10 mouse cellular contexts compared by ENCODE assay signal in the genomic region with DNA sequence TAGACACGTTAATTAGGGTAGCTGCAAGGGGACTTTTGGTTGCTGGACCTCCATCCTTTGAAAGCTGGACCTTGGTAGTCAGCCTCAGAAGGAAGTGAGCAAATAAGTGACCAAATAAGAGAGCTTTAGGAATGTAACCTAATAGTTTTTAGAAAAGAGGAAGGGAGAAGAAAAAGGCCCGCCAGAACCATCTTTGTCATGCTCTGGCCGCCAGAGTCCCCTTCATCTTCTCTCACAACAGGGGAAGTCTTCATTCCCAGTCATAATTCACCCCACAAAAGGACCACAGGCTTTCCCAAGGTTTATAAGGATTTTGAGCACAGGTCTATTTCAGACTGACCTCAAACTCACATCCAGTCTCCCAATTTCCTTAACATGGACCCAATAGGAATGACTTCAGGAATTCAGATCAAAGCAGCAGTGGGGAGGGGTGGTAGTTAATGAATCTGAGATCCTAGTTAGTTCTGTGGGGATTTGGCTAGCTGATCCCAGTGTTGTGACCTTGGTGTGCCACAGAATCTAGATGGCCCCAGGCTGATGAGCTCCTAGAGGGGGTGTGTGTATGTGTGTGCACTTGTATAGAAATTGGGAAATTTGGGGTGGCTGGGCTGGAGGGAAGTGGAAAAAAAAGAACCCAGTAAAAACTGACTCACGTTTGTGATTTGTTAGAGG. TPM values are rescaled to one million over a fixed set of nuclear protein-coding genes. Genes with fewer than 3 reads are reported as not detected.
A peak's percentile ranks its signal among the peaks of the same experiment; 100 is the strongest.
DNase-seq lines count a peak whose midpoint lies in the region; ATAC-seq and TF ChIP-seq lines count a peak whose summit lies in the region.
"Had no signal": no experiment of that assay in that cellular context is flagged by ENCODE, and none has a peak within 500 bp of the region (broad histone marks: within the 10 kb centered on the region; RNA-seq: fewer than 3 reads in every experiment).

No protein-coding gene starts in this region.

- no peak overlapping the region for H3K4me3 ChIP-seq in forebrain, embryonic 12.5 days (replicated peaks)
- H3K4me3 ChIP-seq in forebrain, embryonic 14.5 days (ENCODE audit: low read depth, low read length) = no peak overlapping the region
- H3K4me3 ChIP-seq in midbrain, embryonic 12.5 days = no peak overlapping the region
- no peak overlapping the region for H3K4me3 ChIP-seq in midbrain, embryonic 16.5 days (ENCODE audit: low read depth, low read length)
- no peak overlapping the region for H3K4me3 ChIP-seq in left cerebral cortex, adult 2 months
- H3K4me3 ChIP-seq: stomach, embryonic 15.5 days had no signal

- no peak overlapping the region; the same call in 1 of the 2 replicates for H3K9ac ChIP-seq in forebrain, embryonic 12.5 days
- no peak overlapping the region for H3K9ac ChIP-seq in forebrain, embryonic 14.5 days (ENCODE audit: low read length)
- H3K9ac ChIP-seq in midbrain, embryonic 12.5 days (replicated peaks) = no peak overlapping the region
- no peak overlapping the region for H3K9ac ChIP-seq in midbrain, embryonic 16.5 days (ENCODE audit: low read depth, low read length)
- H3K9ac ChIP-seq: liver, embryonic 14.5 days; stomach, embryonic 15.5 days had no signal

- H3K9me3 ChIP-seq in forebrain, embryonic 12.5 days = no peaks in the 10 kb centered on the region
- H3K9me3 ChIP-seq in forebrain, embryonic 14.5 days (replicated peaks; ENCODE audit: control insufficient read depth, low read length) = no peaks in the 10 kb centered on the region
- H3K9me3 ChIP-seq in midbrain, embryonic 12.5 days = no peaks in the 10 kb centered on the region
- no peaks in the 10 kb centered on the region for H3K9me3 ChIP-seq in midbrain, embryonic 16.5 days (replicated peaks; ENCODE audit: control insufficient read depth, low read length, poor library complexity, severe bottlenecking)
- H3K9me3 ChIP-seq: stomach, embryonic 15.5 days had no signal

- 44% methylated on average over 4 of the region's 4 CpGs for WGBS in forebrain, embryonic 12.5 days
- WGBS in forebrain, embryonic 14.5 days = 42% methylated on average over 4 of the region's 4 CpGs
- WGBS in midbrain, embryonic 12.5 days = 57% methylated on average over 4 of the region's 4 CpGs
- 51% methylated on average over 4 of the region's 4 CpGs for WGBS in midbrain, embryonic 16.5 days

- no peak for DNase-seq in forebrain, embryonic 14.5 days (ENCODE audit: low spot score)
- DNase-seq in kidney, adult 9 months = peak; percentile 83
- DNase-seq in left cerebral cortex, adult 2 months (ENCODE audit: extremely low spot score in 1 of 2, low spot score in 2 of 2) = no peak
- DNase-seq in cerebellum, adult 18-20 months = no peak

- H3K4me1 ChIP-seq in forebrain, embryonic 12.5 days = peaks cover 31% of the 10 kb centered on the region
- H3K4me1 ChIP-seq in forebrain, embryonic 14.5 days (ENCODE audit: control insufficient read depth, insufficient read depth, low read length) = peaks cover 21% of the 10 kb centered on the region
- H3K4me1 ChIP-seq in midbrain, embryonic 12.5 days = peaks cover 30% of the 10 kb centered on the region
- H3K4me1 ChIP-seq in midbrain, embryonic 16.5 days (ENCODE audit: control insufficient read depth, insufficient read depth, low read length) = peaks cover 23% of the 10 kb centered on the region

- no peaks in the 10 kb centered on the region for H3K27me3 ChIP-seq in forebrain, embryonic 12.5 days
- H3K27me3 ChIP-seq in forebrain, embryonic 14.5 days (replicated peaks; ENCODE audit: control insufficient read depth, insufficient read depth, low read length) = no peaks in the 10 kb centered on the region
- no peaks in the 10 kb centered on the region for H3K27me3 ChIP-seq in midbrain, embryonic 12.5 days
- no peaks in the 10 kb centered on the region for H3K27me3 ChIP-seq in midbrain, embryonic 16.5 days (ENCODE audit: control insufficient read depth, insufficient read depth, low read depth, low read length)
- H3K27me3 ChIP-seq: stomach, embryonic 15.5 days had no signal

- H3K27ac ChIP-seq in forebrain, embryonic 12.5 days = peak overlapping the region; percentile 71; the same call in 1 of the 2 replicates
- no peak overlapping the region; the same call in 1 of the 2 replicates for H3K27ac ChIP-seq in forebrain, embryonic 14.5 days (ENCODE audit: low read depth, low read length)
- peak overlapping the region; percentile 78 for H3K27ac ChIP-seq in midbrain, embryonic 12.5 days (replicated peaks)
- no peak overlapping the region for H3K27ac ChIP-seq in midbrain, embryonic 16.5 days (ENCODE audit: low read length)
- H3K27ac ChIP-seq in left cerebral cortex, adult 2 months = no peak overlapping the region
- H3K27ac ChIP-seq: stomach, embryonic 15.5 days had no signal

- TF ChIP-seq CTCF in left cerebral cortex, adult 2 months (IDR thresholded peaks at IDR 0.05) = no peak

- H3K4me2 ChIP-seq in forebrain, embryonic 12.5 days = no peak overlapping the region
- no peak overlapping the region for H3K4me2 ChIP-seq in forebrain, embryonic 14.5 days (ENCODE audit: low read length)
- no peak overlapping the region for H3K4me2 ChIP-seq in midbrain, embryonic 12.5 days (replicated peaks)
- no peak overlapping the region for H3K4me2 ChIP-seq in midbrain, embryonic 16.5 days (ENCODE audit: low read length)
- H3K4me2 ChIP-seq: stomach, embryonic 15.5 days had no signal

- peaks cover 62% of the 10 kb centered on the region for H3K36me3 ChIP-seq in forebrain, embryonic 12.5 days (replicated peaks)
- H3K36me3 ChIP-seq in forebrain, embryonic 14.5 days (ENCODE audit: control insufficient read depth, insufficient read depth, low read length) = peaks cover 66% of the 10 kb centered on the region
- H3K36me3 ChIP-seq in midbrain, embryonic 12.5 days = peaks cover 64% of the 10 kb centered on the region
- H3K36me3 ChIP-seq in midbrain, embryonic 16.5 days (ENCODE audit: control insufficient read depth, insufficient read depth, low read length) = peaks cover 9% of the 10 kb centered on the region

- no peak for ATAC-seq in forebrain, embryonic 12.5 days (ENCODE audit: low FRiP score)
- no peak for ATAC-seq in forebrain, embryonic 14.5 days
- ATAC-seq in midbrain, embryonic 12.5 days (ENCODE audit: low FRiP score, low read depth) = no peak
- no peak for ATAC-seq in midbrain, embryonic 16.5 days
- peak; percentile 20 for ATAC-seq in megakaryocyte, adult 5-6 weeks (ENCODE audit: poor library complexity, severe bottlenecking)

- intact Hi-C loops in left cerebral cortex, adult 2 months (cut with DNase I) = loop anchor here (5.0 kb wide), 2 partner anchors 180 to 415 kb away; a partner anchor contains a TSS

RNA-seq across cellular contexts. Expression of a gene that starts 1.7 kb away (rescaled TPM):
- polyA plus RNA-seq in forebrain, embryonic 12.5 days (2016; fragmentation: Nextera tagmentation; extraction: Ambion mirVana) = 576 and 579 TPM in 2 replicates
- polyA plus RNA-seq in forebrain, embryonic 14.5 days (2014; fragmentation: Nextera tagmentation; extraction: Ambion mirVana) = 520 and 717 TPM in 2 replicates
- 523 and 525 TPM in 2 replicates for polyA plus RNA-seq in midbrain, embryonic 12.5 days (2016; fragmentation: Nextera tagmentation; extraction: Ambion mirVana)
- 325 and 344 TPM in 2 replicates for polyA plus RNA-seq in midbrain, embryonic 16.5 days (2015; fragmentation: Nextera tagmentation; extraction: Ambion mirVana)
- 1,555 and 1,680 TPM in 2 replicates for total RNA-seq in megakaryocyte, adult 5-6 weeks (2015)
- total RNA-seq in megakaryocyte, adult 5-6 weeks (2017) = 559 and 757 TPM in 2 replicates
- total RNA-seq in left cerebral cortex, adult 2 months (2021) = 100 to 1,000 TPM; 344 to 347 TPM

RNA-seq across cellular contexts. Expression of a gene that starts 11.8 kb away (rescaled TPM):
- polyA plus RNA-seq in forebrain, embryonic 12.5 days (2016; fragmentation: Nextera tagmentation; extraction: Ambion mirVana) = 624 and 683 TPM in 2 replicates
- polyA plus RNA-seq in forebrain, embryonic 14.5 days (2014; fragmentation: Nextera tagmentation; extraction: Ambion mirVana) = 440 and 445 TPM in 2 replicates
- 505 and 557 TPM in 2 replicates for polyA plus RNA-seq in midbrain, embryonic 12.5 days (2016; fragmentation: Nextera tagmentation; extraction: Ambion mirVana)
- 556 and 565 TPM in 2 replicates for polyA plus RNA-seq in midbrain, embryonic 16.5 days (2015; fragmentation: Nextera tagmentation; extraction: Ambion mirVana)
- 322 and 348 TPM in 2 replicates for total RNA-seq in megakaryocyte, adult 5-6 weeks (2015)
- total RNA-seq in megakaryocyte, adult 5-6 weeks (2017) = 267 and 301 TPM in 2 replicates
- 100 to 1,000 TPM; 245 to 246 TPM for total RNA-seq in left cerebral cortex, adult 2 months (2021)

Comparison
In these comparisons a context has a peak if more than half of its experiments do, and no peak if none do; other contexts are left out.
1. H3K27ac ChIP-seq: peak in forebrain, embryonic 12.5 days (single experiment) and midbrain, embryonic 12.5 days (single experiment); none in forebrain, embryonic 14.5 days (single experiment), midbrain, embryonic 16.5 days (single experiment) and left cerebral cortex, adult 2 months (single experiment).